Mouse (Mus musculus) G1E (cell line): ENCODE results near the gene Gm10959.

Source experiments
- CTCF ChIP-seq: IDR thresholded peaks from 2 replicates; pipeline ENCODE4 v1.5.1; 2012; ENCODE audit warnings: low read depth, low read length, inconsistent platforms, mixed read lengths
- GATA1 ChIP-seq: IDR thresholded peaks from 2 replicates; pipeline ENCODE4 v1.6.1; 2012; ENCODE audit warnings: borderline replicate concordance, low read length, inconsistent platforms, mixed read lengths
- GATA2 ChIP-seq: IDR thresholded peaks from 2 replicates; pipeline ENCODE4 v1.6.1; 2012; ENCODE audit warnings: low read depth, low read length, inconsistent platforms, borderline replicate concordance

- TF ChIP-seq CTCF (no peak), GATA1 (no peak), GATA2 (no peak)
These were observed 42.3 kb downstream of the Gm10959 start for GRCm38 (mm10) chr3:122876870-122877269.
